Mouse (Mus musculus) intestine, embryonic 15.5 days (tissue): Measurements from ENCODE around the gene Clba1. TPM values are rescaled to one million over a fixed set of nuclear protein-coding genes. Genes with fewer than 3 reads are reported as not detected.

Source experiments
- ATAC-seq: fragments of 200-750 bp; cut with Nextera tagmentation; 2 replicates; pipeline ENCODE4 v1.8.0; 2017; ENCODE audit warnings: moderate TSS enrichment, moderate library complexity
- H3K27ac ChIP-seq: fragments of 300-500 bp; sonication (generic); 2 replicates; pipeline ENCODE4 v1.5.1; 2015; ENCODE audit warnings: mild to moderate bottlenecking, inconsistent platforms
- H3K27me3 ChIP-seq: fragments of 300-500 bp; sonication (generic); replicated peaks from 2 replicates; pipeline ENCODE4 v1.6.1; 2015; ENCODE audit warnings: inconsistent platforms
- H3K36me3 ChIP-seq: fragments of 300-500 bp; sonication (generic); 2 replicates; pipeline ENCODE4 v1.6.1; 2015; ENCODE audit warnings: inconsistent platforms
- H3K4me1 ChIP-seq: fragments of 300-500 bp; sonication (generic); replicated peaks from 2 replicates; pipeline ENCODE4 v1.6.1; 2015; ENCODE audit warnings: inconsistent platforms
- H3K4me2 ChIP-seq: fragments of 300-500 bp; sonication (generic); replicated peaks from 2 replicates; pipeline ENCODE4 v1.6.1; 2015; ENCODE audit warnings: mild to moderate bottlenecking, inconsistent platforms
- H3K4me3 ChIP-seq: fragments of 300-500 bp; sonication (generic); replicated peaks from 2 replicates; pipeline ENCODE4 v1.5.1; 2015; ENCODE audit warnings: inconsistent platforms
- H3K9ac ChIP-seq: fragments of 300-500 bp; sonication (generic); 2 replicates; pipeline ENCODE4 v1.6.1; 2015; ENCODE audit warnings: inconsistent platforms
- H3K9me3 ChIP-seq: fragments of 300-500 bp; sonication (generic); 2 replicates; pipeline ENCODE4 v1.6.1; 2016; ENCODE audit warnings: inconsistent platforms
- WGBS: fragments of 180-500 bp; shearing (Covaris S2); methylation state at CpG from one replicate; pipeline ENCODE4 v1.1.7; 2015; 5-methylcytosine and 5-hydroxymethylcytosine counted together
- polyA plus RNA-seq: library from polyadenylated mRNA; unstranded; fragments of >200 nt; fragmentation: Nextera tagmentation; extraction: Ambion mirVana; gene quantifications from 2 replicates; pipeline ENCODE4 v1.2.1, GENCODE M21; 2015

Gene Clba1
- polyA plus RNA-seq, 1 experiment from 2014 or later: 4.6 TPM

- H3K36me3 ChIP-seq: no peaks in the 10 kb centered on the region
- peaks cover 73% of the 10 kb centered on the region for H3K4me1 ChIP-seq
- H3K4me2 ChIP-seq: no peak overlapping the region
- WGBS: 41% methylated on average over 17 of the region's 17 CpGs
- ATAC-seq: no peak
- no peaks in the 10 kb centered on the region for H3K9me3 ChIP-seq
- no peak overlapping the region for H3K4me3 ChIP-seq
- H3K9ac ChIP-seq: no peak overlapping the region
- H3K27me3 ChIP-seq: peaks cover 3% of the 10 kb centered on the region
- no peak overlapping the region for H3K27ac ChIP-seq
Observed at GRCm38 (mm10) chr12:112796551-112797510, 11.9 kb upstream of the Clba1 start.

DNA sequence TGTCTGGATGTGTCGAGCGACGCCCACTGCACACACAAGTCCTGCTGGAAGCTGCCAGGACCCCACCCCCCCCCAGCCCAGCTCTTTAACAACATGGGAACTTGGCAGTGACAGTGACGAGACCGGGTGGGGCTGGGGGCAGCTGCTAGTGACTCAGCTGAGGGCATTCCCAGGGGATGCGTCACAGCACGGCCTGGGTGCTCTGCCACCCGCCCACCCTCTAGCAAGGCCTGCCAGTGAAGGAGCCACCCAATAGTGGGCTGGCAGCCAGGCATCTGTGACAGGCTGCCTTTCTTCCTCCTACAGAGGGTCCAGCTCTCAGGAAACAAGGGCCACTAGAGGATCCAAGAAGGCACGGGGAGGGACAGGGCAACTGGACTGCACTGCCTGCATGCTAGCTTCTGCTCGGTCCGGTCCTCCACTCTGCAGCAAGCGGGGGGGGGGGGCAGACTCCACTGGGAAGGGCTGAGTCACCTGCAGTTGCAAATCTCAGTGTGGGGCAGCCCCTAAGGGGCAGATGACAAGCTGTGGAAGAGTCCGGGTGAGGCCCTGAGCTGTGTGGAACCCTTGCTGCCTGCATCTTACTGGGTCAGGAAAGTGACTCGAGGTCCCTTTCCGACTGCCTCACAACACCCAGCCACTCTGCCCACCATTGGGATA is 10.9 kb upstream of the Clba1 start:
- Histone ChIP-seq H3K27ac (0 out of 2 replicates have a peak overlapping the region, but pooled peaks have one; percentile 48), H3K4me2 (no peak overlapping the region; the same call in 1 of the 2 replicates), H3K36me3 (no peaks in the 10 kb centered on the region), H3K4me1 (peaks cover 75% of the 10 kb centered on the region), H3K27me3 (peaks cover 8% of the 10 kb centered on the region), H3K4me3 (no peak overlapping the region), H3K9me3 (no peaks in the 10 kb centered on the region), H3K9ac (peak overlapping the region; percentile 17; the same call in 1 of the 2 replicates)
- ATAC-seq: no peak
- 45% methylated on average over 15 of the region's 15 CpGs for WGBS

DNA sequence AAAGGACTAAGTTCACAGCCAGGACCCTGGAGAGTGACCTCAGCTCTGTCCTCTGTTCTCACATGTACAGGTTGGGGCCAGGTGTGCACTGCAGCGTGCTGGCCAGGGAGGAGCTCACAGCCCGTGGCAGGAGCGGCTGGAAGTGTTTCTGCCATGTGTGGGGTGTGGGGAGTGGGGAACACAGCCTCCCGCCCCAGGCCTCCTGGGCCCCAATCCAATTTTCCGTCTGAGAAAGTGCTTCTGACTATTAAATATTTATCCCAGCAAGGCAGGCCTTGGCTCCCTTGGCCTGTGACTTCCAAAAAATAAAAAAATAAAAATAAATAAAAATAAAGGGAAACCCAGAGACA is 10.4 kb upstream of the Clba1 start:
- Histone ChIP-seq H3K9ac (peak overlapping the region; percentile 17; the same call in 1 of the 2 replicates), H3K9me3 (no peaks in the 10 kb centered on the region), H3K36me3 (no peaks in the 10 kb centered on the region), H3K4me3 (no peak overlapping the region), H3K4me2 (no peak overlapping the region; the same call in 1 of the 2 replicates), H3K27ac (peak overlapping the region; percentile 66; the same call in 1 of the 2 replicates), H3K27me3 (peaks cover 8% of the 10 kb centered on the region), H3K4me1 (peaks cover 70% of the 10 kb centered on the region)
- no peak for ATAC-seq
- WGBS: 19% methylated on average over 5 of the region's 5 CpGs

GRCm38 (mm10) chr12:112798716-112799115 is 10.0 kb upstream of the Clba1 start:
- Histone ChIP-seq H3K36me3 (no peaks in the 10 kb centered on the region), H3K4me3 (no peak overlapping the region), H3K9ac (0 out of 2 replicates have a peak overlapping the region, but pooled peaks have one; percentile 6), H3K9me3 (no peaks in the 10 kb centered on the region), H3K27me3 (peaks cover 8% of the 10 kb centered on the region), H3K4me2 (0 out of 2 replicates have a peak overlapping the region, but pooled peaks have one; percentile 4), H3K4me1 (peaks cover 69% of the 10 kb centered on the region), H3K27ac (peak overlapping the region; percentile 66)
- WGBS: 65% methylated on average over 5 of the region's 5 CpGs
- no peak for ATAC-seq

GRCm38 (mm10) chr12:112799237-112799970 is 9.3 kb upstream of the Clba1 start:
- H3K4me3 ChIP-seq: no peak overlapping the region
- ATAC-seq: no peak
- no peak overlapping the region for H3K27ac ChIP-seq
- peaks cover 62% of the 10 kb centered on the region for H3K4me1 ChIP-seq
- peaks cover 8% of the 10 kb centered on the region for H3K27me3 ChIP-seq
- H3K9me3 ChIP-seq: no peaks in the 10 kb centered on the region
- H3K36me3 ChIP-seq: no peaks in the 10 kb centered on the region
- H3K4me2 ChIP-seq: no peak overlapping the region
- 0 out of 2 replicates have a peak overlapping the region, but pooled peaks have one; percentile 6 for H3K9ac ChIP-seq
- 83% methylated on average over 10 of the region's 10 CpGs for WGBS

GRCm38 (mm10) chr12:112800476-112800875 is 8.3 kb upstream of the Clba1 start:
- H3K36me3 ChIP-seq: no peaks in the 10 kb centered on the region
- peaks cover 8% of the 10 kb centered on the region for H3K27me3 ChIP-seq
- peak; percentile 35 for ATAC-seq
- H3K4me3 ChIP-seq: no peak overlapping the region
- WGBS: 10% methylated on average over 4 of the region's 4 CpGs
- H3K4me1 ChIP-seq: peaks cover 54% of the 10 kb centered on the region
- H3K9ac ChIP-seq: no peak overlapping the region
- H3K27ac ChIP-seq: no peak overlapping the region
- H3K9me3 ChIP-seq: no peaks in the 10 kb centered on the region
- no peak overlapping the region for H3K4me2 ChIP-seq

- Histone ChIP-seq H3K27ac (no peak within 1 kb of the TSS), H3K36me3 (no peaks in the 10 kb centered on the region), H3K9ac (peak within 1 kb of the TSS; percentile 48), H3K4me2 (peak within 1 kb of the TSS; percentile 100), H3K9me3 (no peaks in the 10 kb centered on the region), H3K4me3 (peak within 1 kb of the TSS; percentile 54), H3K4me1 (peaks cover 40% of the 10 kb centered on the region), H3K27me3 (peaks cover 8% of the 10 kb centered on the region)
- WGBS: 3% methylated on average over 67 of the region's 69 CpGs
- ATAC-seq: peak; percentile 61
Observed at GRCm38 (mm10) chr12:112801864-112802846, 6.6 kb upstream of the Clba1 start, which contains the start of gene Ahnak2. TSS of gene Ahnak2 (minus strand) at chr12:112802657.

DNA sequence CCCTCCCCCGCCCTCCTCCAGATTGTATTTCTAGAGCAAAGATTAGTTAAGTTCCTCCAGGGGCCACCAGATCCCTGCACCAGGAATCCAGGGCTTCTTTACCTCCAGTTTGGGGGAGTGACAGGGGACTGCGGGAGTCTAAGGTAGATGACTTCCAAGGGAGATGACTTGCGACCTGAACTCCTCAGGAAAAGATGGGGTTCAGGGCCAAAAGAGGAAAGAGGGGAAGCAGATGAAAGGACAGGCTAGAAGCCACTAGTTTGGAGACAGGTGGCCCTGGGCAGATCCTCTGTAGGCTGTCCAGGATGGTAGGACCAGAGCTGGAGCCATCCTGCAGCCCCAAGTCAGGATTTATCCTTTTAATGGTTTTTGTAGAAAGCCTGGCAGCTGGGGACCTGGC is 5.8 kb upstream of the Clba1 start:
- peaks cover 8% of the 10 kb centered on the region for H3K27me3 ChIP-seq
- no peaks in the 10 kb centered on the region for H3K36me3 ChIP-seq
- WGBS: 13% methylated on average over 3 of the region's 3 CpGs
- no peak overlapping the region for H3K9ac ChIP-seq
- H3K9me3 ChIP-seq: no peaks in the 10 kb centered on the region
- H3K4me2 ChIP-seq: peak overlapping the region; percentile 100; the same call in 1 of the 2 replicates
- peaks cover 32% of the 10 kb centered on the region for H3K4me1 ChIP-seq
- ATAC-seq: no peak
- H3K4me3 ChIP-seq: no peak overlapping the region
- H3K27ac ChIP-seq: no peak overlapping the region

GRCm38 (mm10) chr12:112804046-112804445 is 4.7 kb upstream of the Clba1 start:
- no peaks in the 10 kb centered on the region for H3K36me3 ChIP-seq
- no peak overlapping the region for H3K9ac ChIP-seq
- H3K27ac ChIP-seq: no peak overlapping the region
- 42% methylated on average over 13 of the region's 13 CpGs for WGBS
- H3K9me3 ChIP-seq: no peaks in the 10 kb centered on the region
- no peak for ATAC-seq
- H3K4me1 ChIP-seq: peaks cover 29% of the 10 kb centered on the region
- no peak overlapping the region for H3K4me2 ChIP-seq
- H3K27me3 ChIP-seq: peaks cover 8% of the 10 kb centered on the region
- no peak overlapping the region for H3K4me3 ChIP-seq

DNA sequence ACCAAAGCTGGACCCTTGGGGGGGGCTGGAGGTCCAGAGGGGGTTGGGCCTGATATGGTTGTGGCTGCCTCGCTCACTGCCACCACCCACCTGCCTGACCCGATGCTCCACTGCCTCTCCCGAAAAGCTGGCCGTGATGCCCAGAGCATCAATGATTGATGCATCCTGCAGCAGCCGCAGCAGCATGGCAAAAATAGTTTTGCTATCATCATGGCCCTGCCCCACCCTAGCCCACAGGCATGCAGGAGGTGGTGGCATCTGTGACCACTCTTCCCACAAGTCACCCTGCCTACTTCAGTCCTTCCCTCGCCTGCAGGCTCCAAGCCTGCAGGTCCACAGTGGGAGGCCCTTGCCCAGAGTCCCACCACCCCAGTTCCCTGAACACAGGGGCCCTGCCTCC is 2.7 kb upstream of the Clba1 start:
- H3K4me3 ChIP-seq: no peak overlapping the region
- H3K36me3 ChIP-seq: no peaks in the 10 kb centered on the region
- H3K4me2 ChIP-seq: no peak overlapping the region
- peaks cover 8% of the 10 kb centered on the region for H3K27me3 ChIP-seq
- ATAC-seq: no peak
- 70% methylated on average over 6 of the region's 6 CpGs for WGBS
- H3K27ac ChIP-seq: no peak overlapping the region
- H3K9ac ChIP-seq: no peak overlapping the region
- no peaks in the 10 kb centered on the region for H3K9me3 ChIP-seq
- H3K4me1 ChIP-seq: peaks cover 28% of the 10 kb centered on the region

DNA sequence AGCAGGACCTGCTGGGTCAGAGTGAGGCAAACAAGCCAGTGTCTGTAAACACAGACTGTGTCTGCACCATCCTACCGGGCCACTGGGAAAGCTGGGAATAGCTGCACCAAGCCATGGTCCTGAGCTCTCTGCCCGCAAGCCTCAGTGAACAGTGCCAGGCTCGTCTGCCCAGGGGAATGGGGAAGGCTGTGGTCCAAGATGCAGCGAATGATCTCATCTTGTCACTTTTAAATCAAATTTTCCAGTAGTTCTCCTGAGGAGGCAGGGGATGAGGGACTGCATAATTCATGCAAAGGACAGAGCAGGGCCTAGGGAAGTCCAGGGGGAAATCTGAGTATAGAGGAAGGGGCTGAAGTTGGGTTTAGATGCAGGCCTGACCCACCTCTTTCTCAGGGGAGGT is 941 bp upstream of the Clba1 start:
- Histone ChIP-seq H3K4me3 (no peak overlapping the region), H3K4me1 (peaks cover 18% of the 10 kb centered on the region), H3K36me3 (no peaks in the 10 kb centered on the region), H3K4me2 (no peak overlapping the region), H3K9ac (peak overlapping the region; percentile 39; the same call in 1 of the 2 replicates), H3K27me3 (no peaks in the 10 kb centered on the region; the same call in 1 of the 2 replicates), H3K27ac (no peak overlapping the region), H3K9me3 (no peaks in the 10 kb centered on the region)
- WGBS: 84% methylated on average over 4 of the region's 4 CpGs
- ATAC-seq: no peak
